Mouse (Mus musculus) CD4-positive helper T cell, adult 2 months (primary cell): ENCODE data around the gene Gm21969.

Experiments
- DNase-seq: peaks from one replicate; pipeline ENCODE4 v3.0.0-alpha.2; 2012; ENCODE audit warnings: low read depth, missing footprints, low spot score

Gene Gm21969

DNA sequence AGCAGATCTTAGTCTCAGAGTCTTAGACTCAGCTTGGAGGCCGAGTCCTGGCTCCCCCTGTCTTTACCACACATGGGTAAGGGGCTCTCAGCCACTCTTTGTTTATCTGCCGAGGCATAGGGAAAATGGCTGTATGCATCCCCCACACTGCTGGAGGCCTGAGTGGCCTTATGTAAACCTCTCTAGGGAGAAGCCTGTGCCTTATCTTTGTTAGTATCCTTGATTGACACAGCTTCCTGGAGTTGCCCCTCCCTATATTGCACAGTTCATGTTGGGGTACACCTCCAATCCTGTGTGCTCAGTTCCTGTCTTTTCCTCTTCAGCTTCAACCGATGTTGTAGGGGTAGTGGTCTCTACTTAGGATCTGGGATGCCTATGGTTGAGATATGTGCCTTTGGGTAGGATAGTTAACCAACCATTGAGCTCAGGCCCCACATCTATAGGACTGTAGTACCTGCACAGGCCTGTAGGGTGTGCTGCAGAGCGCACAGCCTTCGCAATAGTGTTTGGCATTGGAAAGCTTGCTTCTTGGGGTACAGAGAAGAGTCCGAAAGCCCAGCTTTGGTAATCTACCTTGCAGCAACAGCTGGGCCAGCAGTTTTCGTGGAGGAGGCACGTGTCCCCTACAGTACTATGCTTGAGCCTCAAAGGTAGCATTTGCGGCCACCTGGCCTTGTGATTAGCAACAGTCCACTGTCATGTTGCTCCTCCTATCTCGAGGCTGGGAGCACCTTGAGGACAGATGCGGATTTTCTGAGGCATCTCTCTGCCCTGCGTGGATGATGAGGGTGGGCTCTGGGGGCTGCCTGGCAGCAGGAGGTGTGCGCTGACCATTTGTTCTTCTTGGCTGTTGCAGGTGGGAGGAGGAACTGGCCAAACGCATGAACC lies at the start of gene Gm21969:
Gene Gm21969, plus strand, starts transcription at position 830 of the 888 bp plus-strand sequence.
- peak; percentile 75 for DNase-seq

DNA sequence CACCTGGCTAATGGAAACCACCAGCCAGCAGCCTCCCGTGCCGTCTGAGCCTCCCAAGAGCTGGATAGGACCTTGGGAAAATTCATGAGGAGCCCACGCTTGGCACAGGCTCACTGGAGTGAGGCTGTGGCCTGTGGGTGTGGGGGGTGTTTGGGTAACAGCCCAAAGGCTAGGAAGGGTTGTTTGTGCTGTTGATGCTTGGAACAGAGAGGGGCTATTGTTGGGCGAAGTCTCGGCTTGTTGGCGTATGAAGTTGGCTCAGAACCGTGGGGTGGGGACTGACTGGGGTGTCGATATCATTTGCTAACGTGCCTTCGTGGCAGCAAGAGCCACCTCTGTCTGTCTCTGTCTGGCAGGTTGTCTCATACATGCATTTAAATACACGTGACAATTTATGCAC lies 47.8 kb upstream of the Gm21969 start:
- DNase-seq: no peak

DNA sequence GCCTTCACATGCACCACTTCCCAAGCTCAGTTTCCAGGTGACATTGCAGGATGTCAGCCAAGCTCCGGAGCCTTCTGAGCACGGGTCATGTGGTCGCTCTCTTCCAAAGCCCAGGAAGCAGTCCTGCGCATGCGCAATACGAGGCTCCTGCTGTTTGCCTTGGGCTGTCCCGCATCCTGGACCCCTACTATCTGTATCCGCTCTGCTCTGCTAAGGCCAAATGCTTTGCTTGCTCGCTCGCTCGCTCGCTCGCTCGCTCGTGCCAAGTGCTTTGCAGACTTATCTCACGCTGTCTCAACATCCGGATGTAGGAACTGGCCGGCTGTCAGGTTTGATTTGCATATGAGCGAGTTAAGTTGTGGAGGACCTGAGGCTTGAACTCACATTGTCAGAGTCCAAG lies 47.0 kb upstream of the Gm21969 start:
- DNase-seq: peak; percentile 23

DNA sequence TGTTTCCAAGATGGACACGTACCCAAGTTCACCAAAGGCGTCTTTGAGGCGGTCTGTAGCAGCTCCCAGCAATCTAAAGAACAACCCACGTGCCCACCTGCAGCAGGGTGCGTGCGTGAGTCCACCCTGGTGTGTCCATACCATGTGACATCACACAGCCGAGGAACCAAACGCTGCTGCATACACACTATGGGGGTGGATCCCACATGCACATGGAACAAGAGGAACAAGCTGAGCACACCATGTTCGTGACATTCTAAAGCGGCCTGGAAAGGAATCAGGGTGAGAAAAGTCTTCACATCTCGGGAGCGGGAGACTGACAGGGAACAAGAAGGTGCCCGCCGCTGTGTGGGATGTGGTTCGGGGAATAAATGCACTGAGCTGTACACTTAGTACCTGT lies 34.6 kb upstream of the Gm21969 start:
- no peak for DNase-seq

DNA sequence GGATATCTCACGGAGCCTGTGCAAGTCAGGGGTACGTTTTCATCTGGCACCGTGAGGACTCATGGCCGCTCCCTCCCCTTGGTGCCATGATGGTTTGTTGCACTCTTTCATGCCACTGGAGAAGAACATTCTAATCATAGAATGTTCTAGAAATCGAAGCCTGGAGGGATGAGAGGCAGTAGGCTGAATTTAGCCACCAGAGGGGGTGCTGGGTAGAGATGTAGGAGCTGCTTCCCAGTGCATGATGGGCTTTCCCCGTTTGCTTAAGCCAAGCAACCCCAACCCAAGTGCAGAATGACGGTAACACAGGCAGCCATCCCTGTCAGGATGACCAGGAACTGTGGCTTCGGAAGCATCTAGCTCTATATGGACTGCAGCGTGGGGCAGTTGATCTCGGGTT lies 32.2 kb upstream of the Gm21969 start:
- DNase-seq: peak; percentile 62

DNA sequence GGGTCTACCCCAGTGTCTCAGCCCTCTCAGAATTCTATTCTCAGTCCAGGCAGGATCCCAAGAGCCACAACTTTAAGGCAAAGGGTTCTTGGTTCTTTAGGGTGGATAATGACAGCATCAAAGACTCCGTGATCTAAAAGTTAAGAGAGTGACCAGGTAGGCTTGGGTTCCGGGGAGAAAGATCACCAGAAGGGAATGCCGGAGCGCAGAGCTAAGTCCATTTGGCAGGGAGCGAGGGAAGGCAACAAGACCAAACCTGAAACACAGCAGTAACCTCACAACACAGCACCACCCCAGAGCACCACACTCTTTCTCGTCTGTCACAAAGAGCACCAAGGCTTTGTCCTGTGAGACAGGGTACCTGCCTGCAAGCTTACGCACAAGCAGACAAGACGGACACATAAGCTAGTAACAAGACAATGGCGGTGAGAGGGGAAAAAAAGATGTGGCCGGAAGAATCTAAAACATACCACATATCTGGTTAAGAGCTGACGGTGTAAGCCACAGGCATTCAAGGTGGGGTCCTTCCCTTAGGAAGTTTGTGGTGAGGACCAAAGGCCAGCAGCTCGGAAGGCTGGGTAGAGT lies 30.0 kb upstream of the Gm21969 start:
- peak; percentile 38 for DNase-seq

DNA sequence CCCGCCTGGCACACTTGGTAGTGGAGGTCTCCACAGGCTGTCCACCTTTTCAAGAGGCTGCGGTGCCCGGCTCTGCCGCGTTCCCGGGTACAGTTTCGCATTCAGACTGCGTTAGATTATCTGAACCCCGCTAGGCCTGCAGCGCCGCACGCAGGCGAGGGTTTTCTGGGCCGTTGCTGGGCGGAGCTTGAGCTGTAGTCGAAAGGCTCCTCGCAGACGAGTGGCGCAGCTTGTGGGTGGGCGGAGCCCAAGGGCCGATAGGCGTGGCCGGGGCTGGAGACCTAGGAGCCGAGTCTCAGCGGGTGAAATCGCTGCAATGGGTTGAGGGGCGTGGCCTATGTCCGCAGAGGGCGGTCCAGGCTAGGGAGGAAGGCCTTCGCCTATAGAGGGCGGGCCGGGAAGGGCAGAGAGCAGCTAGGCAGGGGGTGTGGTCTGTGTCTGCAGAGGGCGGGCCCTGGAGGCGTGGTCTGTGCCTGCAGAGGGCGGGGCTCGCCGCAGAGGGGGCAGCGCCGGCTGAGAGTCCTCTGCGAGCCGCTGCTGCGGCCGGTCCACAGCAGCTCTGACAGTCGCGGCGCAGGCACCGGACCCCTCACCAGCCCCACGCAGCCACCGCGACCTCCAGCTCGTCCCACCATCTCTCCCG lies 28.7 kb upstream of the Gm21969 start:
- peak; percentile 100 for DNase-seq

DNA sequence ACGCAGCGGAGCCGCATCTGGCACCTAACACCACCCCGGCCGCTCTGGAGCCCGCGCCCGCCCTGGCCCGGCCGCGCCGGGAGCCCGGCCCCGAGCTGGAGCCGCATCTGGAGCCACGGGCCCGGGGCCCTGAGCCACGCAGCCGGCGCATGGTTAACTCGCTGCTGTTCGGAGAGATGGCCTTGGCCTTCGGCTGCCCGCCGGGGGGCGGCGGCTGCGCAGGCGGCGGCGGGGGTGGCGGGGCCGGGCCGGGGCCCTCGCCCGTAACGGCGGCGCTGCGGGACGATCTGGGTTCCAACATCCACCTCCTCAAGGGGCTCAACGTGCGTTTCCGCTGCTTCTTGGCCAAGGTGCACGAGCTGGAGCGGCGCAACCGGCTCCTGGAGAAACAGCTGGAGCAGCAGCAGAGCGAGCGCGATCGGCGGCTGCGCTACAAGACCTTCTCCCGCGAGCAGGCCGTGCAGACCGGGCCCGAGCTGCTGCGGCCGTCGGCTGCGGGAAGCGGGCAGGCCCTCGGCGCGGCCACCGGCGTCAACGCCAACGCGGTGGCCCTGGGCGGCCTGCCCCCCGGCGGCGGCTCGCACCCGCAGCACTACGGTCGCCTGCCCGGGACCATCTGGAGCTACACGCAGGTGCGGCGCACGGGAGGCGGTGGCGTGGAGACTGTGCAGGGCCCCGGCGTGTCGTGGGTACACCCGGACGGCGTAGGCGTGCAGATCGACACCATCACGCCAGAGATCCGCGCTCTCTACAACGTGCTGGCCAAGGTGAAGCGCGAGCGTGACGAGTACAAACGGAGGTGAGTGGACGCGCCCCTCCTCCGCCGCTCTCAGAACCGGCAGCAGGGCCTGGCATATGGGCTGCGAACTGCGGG lies 27.9 kb upstream of the Gm21969 start:
- DNase-seq: peak; percentile 78

DNA sequence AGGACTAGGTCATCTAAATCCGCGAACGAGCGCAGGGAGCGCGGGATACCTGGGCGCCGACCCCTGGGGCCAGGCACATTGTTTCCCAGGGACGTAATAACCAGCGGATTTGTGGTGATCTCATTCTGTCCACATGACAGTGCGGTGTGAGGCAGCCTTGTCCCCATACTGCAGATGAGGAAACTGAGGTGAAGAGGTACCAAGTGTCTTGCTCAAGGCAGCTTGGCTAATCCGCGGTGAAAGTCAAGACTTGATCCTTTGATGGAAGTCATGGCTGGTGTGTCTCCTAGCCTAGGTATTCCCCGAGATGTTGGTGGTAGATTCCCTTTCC lies 27.3 kb upstream of the Gm21969 start:
- no peak for DNase-seq

DNA sequence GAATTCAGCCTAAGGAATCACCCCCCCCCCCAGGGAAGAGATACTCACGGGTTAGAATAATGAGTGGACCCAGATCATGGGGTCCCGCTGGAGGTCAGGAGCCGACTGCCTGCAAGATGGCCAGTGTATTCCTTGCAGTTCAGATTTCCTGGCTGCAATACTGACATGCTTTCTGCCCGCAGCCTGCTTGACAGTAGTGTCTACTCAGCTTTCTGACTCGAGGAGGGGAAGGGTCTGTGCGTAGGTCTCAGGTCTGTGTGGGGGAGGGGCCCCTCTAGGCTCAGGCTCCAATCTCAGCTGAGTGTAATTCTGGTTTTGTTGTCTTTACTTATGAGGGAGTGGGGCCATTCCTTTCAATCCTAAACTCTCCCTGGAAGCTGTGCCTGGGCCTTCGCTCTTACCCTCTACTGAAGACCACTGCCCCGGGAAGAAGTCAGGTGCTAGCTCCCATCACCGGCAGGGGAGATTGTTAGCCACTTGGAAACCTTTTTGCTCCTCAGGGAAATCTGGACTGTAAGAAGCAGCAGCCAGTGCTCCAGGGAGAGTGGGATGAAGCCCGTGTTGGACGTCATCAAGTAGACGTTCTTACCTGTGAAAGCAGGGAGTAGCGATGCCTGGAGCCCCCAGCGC lies 26.6 kb upstream of the Gm21969 start:
- no peak for DNase-seq

DNA sequence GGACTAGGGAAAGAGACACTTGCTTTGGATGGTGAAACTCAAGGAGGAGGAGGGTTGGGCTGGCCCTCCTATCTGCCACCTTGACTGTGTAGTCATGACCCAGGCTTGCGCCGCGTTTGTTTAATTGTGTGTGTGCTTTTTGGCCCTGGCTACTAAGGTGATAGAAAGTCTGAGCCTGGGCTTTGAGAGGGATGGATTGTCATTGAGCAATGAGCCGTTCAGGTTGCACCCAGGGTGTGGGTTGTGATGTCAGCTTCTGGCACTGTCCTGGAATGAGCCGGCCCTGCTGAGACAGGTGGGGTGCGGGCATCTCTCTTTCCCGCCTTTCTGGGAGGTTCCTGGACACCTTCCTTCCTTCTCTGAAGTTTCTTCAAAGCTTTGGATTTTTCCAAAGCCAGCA lies 26.0 kb upstream of the Gm21969 start:
- DNase-seq: no peak

DNA sequence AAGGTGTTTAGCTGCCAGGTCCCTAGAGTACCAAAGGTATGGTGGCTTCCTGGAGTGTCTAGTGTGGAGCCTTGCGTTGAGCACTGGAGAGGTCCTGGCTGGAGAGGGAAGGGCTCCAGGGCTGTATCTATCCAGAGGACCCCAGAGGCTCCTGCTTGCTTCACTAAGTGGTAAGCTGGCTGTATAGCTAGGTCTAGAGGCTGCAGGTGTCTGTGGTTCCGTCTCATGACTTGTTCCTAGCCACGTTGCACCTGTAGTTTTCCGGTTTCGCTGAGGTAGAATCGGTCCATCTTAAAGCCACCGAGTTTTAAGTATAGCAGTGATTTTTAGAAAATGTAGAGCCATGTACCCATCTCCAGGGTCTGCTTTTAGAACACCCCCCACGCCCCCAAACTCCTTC lies 24.6 kb upstream of the Gm21969 start:
- peak; percentile 62 for DNase-seq

DNA sequence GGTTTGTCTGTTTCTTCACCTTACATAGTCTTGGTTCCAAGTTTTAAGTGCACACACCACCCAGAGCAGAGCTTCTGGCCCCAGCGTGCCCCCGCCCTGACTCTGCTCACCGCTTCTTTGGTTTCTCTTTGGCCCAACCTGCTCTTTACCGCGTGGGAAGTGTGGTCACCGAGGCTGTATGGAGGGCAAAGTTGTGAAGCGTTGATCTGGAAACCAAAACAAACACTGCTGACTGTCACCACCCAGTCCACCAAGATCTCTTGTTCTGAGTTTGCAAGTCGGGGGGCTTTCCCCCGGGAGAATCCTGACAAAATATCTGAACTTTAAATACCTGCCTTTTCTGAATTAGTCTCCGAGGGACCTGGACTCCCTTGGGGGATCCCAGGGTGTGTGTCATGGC lies 24.0 kb upstream of the Gm21969 start:
- DNase-seq: peak; percentile 88

DNA sequence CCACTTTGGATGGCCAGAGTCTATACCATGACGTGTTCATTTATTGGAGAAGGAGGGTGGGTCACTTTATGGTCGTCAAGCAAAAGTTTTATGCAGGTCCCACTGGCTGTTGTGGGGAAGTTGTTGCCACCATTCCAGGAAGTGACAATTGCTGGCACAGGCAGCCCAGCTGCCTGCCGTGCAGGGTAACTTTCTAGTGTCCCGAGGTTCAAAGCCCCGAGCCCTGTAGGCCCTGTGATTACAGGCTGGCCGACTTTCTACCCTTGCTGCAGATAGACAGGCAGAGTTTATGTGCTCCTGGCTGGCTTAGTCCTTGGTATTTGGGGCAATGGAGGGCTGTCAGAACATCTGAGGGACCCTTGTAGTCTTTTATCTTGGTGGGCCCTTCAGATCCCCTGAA lies 23.5 kb upstream of the Gm21969 start:
- peak; percentile 59 for DNase-seq

DNA sequence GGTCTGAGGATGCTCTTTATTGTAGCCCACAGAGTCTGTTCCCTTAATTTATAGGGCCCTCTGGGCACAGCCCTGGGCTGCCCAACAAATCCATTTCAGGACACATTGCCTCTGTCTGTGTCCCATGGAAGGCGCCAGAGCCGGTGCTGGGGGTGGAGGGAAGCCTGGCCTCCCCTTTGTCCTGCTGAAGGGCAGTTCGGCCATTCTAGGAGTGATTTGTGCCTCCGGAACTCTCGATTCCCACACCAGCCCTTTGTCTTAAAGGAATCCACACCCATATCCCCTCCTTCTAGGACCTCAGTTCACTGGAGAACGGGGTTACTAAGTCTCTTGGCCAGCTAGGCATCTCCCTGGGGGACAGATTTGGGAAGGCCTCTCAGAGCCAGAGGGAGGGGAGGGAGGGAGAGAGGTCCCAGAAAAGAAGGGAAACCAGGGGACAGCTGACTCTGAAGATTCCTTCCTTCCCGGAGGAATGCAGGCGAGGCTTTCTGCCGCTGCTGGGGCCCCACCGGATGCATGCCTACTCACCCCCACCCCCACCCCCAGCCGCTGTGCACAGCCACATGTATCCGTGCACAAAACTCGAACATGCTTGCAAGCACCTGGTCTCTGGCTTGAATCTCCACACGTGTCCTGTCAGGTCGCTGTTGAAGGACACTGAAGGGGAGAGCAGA lies 22.2 kb upstream of the Gm21969 start:
- peak; percentile 36 for DNase-seq

DNA sequence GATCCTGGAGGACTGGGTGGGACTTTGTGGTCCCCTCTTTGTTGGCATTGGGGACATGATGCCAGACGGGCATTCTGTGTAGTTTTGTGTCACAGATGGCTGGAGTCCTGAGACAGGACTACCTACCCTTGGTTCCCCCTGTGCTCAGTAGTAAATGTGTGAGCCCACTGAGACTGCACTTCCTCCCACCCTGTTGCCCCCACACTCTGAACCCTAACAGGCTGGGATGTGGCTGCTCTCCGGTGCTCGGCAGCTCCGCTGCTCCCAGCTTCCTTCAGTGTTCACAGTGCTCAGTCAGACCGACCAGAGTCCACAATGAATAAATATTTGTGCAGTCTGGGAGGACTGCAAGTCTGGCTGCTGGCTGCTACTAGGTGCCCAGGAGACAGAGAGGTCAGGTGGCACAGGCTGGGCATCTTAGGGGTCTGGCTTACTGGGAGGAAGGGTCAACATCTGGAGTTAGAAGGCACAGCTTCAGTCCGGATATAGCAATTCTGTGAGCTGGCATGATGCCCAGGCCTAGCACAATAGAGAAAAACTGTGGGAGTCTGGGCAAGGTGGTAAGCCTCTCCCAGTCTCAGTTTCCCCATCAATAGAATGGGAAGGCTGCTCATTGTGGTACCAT lies 21.4 kb upstream of the Gm21969 start:
- no peak for DNase-seq

DNA sequence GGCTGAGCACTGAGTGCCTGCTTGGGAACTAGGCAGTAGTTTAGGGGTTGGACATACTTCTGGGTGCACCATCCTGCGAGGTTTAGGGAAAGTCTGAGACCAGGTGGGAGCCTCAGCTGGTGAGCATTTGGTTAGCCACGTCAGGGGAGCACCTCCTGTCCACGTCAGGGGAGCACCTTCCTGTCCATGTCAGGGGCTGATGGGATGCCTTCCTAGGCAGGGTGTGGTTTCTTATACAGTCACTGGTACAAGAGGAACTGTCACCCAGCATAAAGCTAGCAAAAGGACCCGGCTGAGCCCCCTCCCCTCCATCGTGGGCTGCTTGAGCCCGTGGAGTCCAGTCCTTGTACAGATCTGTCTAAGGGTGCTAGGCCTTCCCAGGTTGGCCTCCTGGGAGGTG lies 20.6 kb upstream of the Gm21969 start:
- no peak for DNase-seq

DNA sequence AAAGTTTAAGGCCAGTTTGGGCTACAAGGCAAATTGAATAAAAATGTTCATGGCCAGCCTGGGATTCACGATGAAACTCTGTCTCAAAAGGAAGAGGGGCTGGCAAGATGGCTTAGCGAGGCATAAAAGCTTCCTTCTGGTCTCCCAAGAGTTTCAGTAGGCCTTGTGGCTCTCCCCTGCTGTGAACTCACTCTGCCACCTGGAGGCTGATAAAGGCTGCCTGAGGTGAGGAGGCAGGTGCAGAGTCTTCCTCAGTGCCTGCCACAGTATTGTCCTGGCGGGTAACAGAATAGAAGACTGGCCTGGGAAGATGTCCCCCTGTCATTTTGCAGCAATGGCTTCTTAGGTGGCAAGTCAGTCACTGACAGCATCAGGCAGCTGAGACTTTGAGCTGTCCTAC lies 20.1 kb upstream of the Gm21969 start:
- no peak for DNase-seq

DNA sequence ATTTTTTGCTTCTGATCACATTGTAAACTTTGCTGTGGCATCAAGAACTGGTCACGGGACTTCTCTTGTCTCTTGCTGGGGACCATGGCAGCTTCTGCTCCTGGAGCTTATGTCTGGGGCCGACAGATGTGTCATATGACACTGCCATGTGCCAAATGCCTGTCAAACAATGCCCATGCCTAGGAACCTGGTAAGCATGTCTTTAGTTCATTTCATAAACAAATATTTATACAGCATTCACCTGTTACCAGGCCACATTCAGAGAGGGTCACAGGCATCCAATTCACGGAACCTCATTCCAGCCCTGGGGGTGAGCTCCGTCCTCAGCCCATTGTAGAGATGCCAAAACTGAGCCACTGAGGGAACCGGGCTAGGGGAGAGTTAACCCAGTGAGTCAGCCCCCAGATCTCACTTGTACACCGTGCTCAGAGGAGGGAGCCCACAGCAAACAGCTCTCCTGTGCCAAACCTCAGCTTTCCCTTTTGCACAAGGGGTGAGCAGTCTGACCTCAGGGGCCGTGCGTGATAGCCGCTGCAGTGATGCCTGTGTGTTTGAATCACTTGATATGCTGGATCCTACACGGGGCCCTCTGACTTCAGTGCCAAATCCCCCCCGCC lies 19.2 kb upstream of the Gm21969 start:
- DNase-seq: no peak

DNA sequence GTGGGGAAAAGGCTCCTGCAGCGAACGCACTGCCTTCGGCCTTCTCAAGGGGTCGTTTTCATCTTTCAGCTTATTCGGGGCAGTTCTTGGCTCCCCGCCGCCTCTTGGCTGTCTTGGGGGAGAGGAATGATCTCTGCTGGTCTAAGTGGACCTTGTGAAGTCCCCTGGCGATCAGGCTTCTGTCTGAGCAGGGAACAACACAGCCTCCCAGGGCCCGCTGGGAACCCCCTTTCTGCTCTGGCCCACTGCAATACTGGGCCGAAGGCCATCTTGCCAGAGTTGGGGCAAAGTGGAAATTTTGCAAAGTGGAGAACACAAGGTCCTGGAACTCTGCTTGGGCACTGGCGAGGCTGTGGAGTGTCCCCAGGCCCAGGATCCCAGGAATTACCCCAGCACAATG lies 18.3 kb upstream of the Gm21969 start:
- no peak for DNase-seq
